Mouse (Mus musculus): ENCODE data around the gene Pipox. TPM values are rescaled to one million over a fixed set of nuclear protein-coding genes. Genes with fewer than 3 reads are reported as not detected.

The Pipox gene
- 1 to 10 TPM in 1 of 2 experiments, under 1 TPM in 1; 0.26 to 2.4 TPM for total RNA-seq (2021)
- long read RNA-seq, experiment 1, partial matches to known transcripts, result 0 of 1 reads
- long read RNA-seq, experiment 1, other reads (novel, unspliced or antisense), result 0 of 1 reads
- long read RNA-seq, experiment 2, result 0 reads

GRCm38 (mm10) chr11:77893787-77894718 is at the start of gene Pipox:
Gene Pipox (minus strand): TSS chr11:77894096.
- DNase-seq (ENCODE audit: low spot score in 2 of 2), result peak; percentile 89

- no peak for DNase-seq (ENCODE audit: low spot score in 2 of 2)
Measured at GRCm38 (mm10) chr11:77942230-77942629, 48.3 kb upstream of the Pipox start.

- DNase-seq (ENCODE audit: low spot score in 2 of 2), result no peak
Measured at GRCm38 (mm10) chr11:77937649-77938410, 43.9 kb upstream of the Pipox start.

- no peak for DNase-seq (ENCODE audit: low spot score in 2 of 2)
Measured at GRCm38 (mm10) chr11:77936846-77937245, 43.0 kb upstream of the Pipox start.

GRCm38 (mm10) chr11:77934568-77935311 is 40.8 kb upstream of the Pipox start:
- no peak for DNase-seq (ENCODE audit: low spot score in 2 of 2)

- no peak for DNase-seq (ENCODE audit: low spot score in 2 of 2)
Measured at GRCm38 (mm10) chr11:77934111-77934521, 40.2 kb upstream of the Pipox start.

GRCm38 (mm10) chr11:77932576-77932975 is 38.7 kb upstream of the Pipox start:
- no peak for DNase-seq (ENCODE audit: low spot score in 2 of 2)

GRCm38 (mm10) chr11:77931541-77932433 is 37.9 kb upstream of the Pipox start:
- no peak for DNase-seq (ENCODE audit: low spot score in 2 of 2)

- DNase-seq (ENCODE audit: low spot score in 2 of 2), result peak; percentile 75 to 85
Measured at GRCm38 (mm10) chr11:77930751-77931540, 37.0 kb upstream of the Pipox start, which contains the start of gene Sez6. Gene Sez6 (plus strand): TSS chr11:77930800.

GRCm38 (mm10) chr11:77927837-77928236 is 33.9 kb upstream of the Pipox start:
- DNase-seq (ENCODE audit: low spot score in 2 of 2), result no peak

GRCm38 (mm10) chr11:77926666-77927065 is 32.8 kb upstream of the Pipox start:
- DNase-seq (ENCODE audit: low spot score in 2 of 2), result no peak

- no peak for DNase-seq (ENCODE audit: low spot score in 2 of 2)
Measured at GRCm38 (mm10) chr11:77925836-77926657, 32.2 kb upstream of the Pipox start.

- no peak for DNase-seq (ENCODE audit: low spot score in 2 of 2)
Measured at GRCm38 (mm10) chr11:77923285-77923684, 29.4 kb upstream of the Pipox start.

GRCm38 (mm10) chr11:77917166-77917565 is 23.3 kb upstream of the Pipox start:
- no peak for DNase-seq (ENCODE audit: low spot score in 2 of 2)

GRCm38 (mm10) chr11:77916741-77917140 is 22.8 kb upstream of the Pipox start:
- no peak for DNase-seq (ENCODE audit: low spot score in 2 of 2)

- no peak for DNase-seq (ENCODE audit: low spot score in 2 of 2)
Measured at GRCm38 (mm10) chr11:77914598-77915260, 20.8 kb upstream of the Pipox start.

- DNase-seq (ENCODE audit: low spot score in 2 of 2), result no peak
Measured at GRCm38 (mm10) chr11:77913505-77913904, 19.6 kb upstream of the Pipox start.

- no peak for DNase-seq (ENCODE audit: low spot score in 2 of 2)
Measured at GRCm38 (mm10) chr11:77909776-77910175, 15.9 kb upstream of the Pipox start.

All from adrenal gland, adult 18-20 months (tissue).